Mouse (Mus musculus): ENCODE measurements at regions not wholly inside any gene's neighbourhood (a gene's known extent, or its start where the extent isn't known, plus 50 kb on each side); places are given as distances from the start of the nearest gene placed in this dataset.

DNA sequence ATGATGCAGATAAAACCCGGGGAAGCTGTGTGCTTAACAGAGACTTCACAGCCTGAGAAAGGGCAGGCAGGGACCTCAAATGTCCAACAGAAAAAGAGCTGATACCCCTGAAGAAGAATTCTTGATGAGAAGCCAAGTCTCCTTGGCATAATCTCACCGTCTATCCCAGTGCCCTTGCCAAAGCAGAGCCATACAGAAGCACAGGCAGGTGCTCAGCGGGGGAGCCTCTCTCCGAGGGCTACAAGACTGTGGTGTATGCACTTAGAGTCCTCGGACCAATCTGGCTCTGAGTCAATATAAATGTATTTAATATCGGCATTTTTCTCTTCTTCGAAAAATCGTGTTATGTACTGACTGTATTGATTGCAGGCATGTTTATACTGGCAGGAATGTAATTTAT is 186.3 kb downstream of the Cbln1 start:
- TF ChIP-seq POLR2A (IDR thresholded peaks at IDR 0.05; ENCODE audit: extremely low read depth, insufficient read depth, low read length) (no peak), CTCF (IDR thresholded peaks at IDR 0.05; ENCODE audit: low read depth, low read length) (no peak)
